Mouse (Mus musculus) ovary, postnatal 10 days (tissue): ENCODE measurements around the gene Dact1.

ENCODE experiments used
- DNase-seq: peaks from one replicate; pipeline ENCODE4 v3.0.0; 2022; ENCODE audit warnings: low spot score

Gene Dact1

GRCm38 (mm10) chr12:71309581-71310067, at the start of gene Dact1:
Dact1 (plus strand) TSS chr12:71309884.
- DNase-seq: peak; percentile 45

- DNase-seq: no peak
Measured at GRCm38 (mm10) chr12:71264211-71264610, 45.5 kb upstream of the Dact1 start.

- DNase-seq: no peak
Measured at GRCm38 (mm10) chr12:71269367-71269766, 40.3 kb upstream of the Dact1 start.

DNA sequence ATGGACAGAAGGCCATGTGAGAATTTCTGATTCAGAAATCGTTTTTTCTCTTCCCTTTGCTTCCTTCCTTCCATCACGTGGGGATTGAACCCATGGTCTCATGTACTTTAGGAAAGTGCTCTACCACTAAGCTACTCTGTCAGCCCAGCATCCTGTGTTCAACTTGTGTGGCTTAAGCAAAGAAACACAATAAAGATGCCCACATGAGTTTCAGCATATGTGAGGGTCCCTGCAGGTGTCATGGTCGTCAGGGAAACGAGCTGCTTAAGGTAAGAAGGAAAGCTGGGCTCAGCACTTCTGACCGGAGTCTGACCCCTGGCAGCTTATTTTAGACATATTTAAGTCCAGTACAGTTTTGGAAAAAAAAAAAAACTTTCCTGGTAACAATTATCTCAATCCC, 38.6 kb upstream of the Dact1 start:
- no peak for DNase-seq

DNA sequence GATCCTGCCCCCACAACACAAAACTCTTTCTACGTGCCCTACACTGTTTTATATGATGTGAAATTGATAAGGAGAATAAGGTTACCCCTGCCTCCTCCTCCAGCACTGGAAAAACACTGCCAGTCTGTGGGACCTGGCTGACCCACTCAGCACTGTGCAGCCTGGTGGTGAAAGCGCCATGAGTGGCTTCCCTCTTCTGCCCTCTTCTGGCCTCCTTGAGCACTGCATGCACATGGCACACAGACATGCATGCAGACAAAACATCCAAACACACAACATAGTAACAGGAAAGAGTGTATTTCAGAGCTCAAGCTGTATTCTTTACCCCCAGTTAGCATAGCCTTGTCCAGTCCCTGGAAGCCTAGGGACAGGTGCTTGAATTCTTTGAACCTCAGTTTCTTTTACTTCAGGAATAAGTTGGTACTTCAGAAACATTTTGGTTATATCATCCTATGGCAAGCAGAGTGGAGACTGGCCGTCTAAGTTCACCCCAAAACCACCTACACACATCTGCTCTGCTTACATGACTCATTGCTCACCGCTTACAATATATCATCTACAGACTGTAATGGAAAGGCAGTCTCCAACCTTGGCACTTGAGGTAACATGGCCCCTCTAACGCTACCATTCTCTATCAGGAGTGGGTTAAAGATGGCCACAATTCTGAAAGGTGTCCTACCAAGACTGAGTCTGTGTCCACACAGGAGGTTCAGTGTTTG, 35.0 kb upstream of the Dact1 start:
- no peak for DNase-seq

GRCm38 (mm10) chr12:71275906-71276595, 33.6 kb upstream of the Dact1 start:
- no peak for DNase-seq

DNA sequence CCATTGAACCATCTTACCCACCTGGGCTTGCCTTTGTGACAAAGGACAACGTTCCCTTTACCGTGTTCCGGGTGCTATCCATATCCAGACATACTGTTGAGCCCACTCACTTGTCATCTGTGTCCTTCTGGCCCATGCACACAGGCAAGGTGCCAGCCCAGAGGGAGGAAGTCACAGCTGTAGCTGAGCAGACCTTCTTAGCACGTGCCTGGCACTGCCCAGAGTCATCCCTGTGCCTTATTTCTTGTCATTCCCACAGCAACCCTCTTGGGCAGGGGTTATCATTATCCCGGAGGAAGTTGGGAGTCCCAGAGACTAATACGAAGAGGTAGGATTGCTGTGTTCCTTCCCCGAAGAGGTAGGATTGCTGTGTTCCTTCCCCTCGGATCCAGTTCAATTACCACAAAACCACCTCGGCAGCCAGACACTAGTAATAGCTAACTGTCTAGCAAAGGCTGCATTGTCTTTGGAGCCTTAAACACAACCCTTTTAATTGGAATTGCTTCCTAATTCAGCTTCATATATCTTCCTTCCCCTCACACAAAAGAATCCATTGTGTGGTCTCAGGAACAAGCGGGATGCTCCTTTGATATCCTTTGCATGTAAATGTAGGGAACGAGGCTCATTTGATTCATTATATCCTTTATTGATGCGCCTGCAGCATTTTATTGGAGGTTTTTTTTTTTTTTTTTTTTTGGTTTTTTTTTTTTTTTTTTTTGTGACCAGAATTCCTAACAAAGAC, 30.0 kb upstream of the Dact1 start:
- no peak for DNase-seq

GRCm38 (mm10) chr12:71281201-71281768, 28.4 kb upstream of the Dact1 start:
- no peak for DNase-seq

DNA sequence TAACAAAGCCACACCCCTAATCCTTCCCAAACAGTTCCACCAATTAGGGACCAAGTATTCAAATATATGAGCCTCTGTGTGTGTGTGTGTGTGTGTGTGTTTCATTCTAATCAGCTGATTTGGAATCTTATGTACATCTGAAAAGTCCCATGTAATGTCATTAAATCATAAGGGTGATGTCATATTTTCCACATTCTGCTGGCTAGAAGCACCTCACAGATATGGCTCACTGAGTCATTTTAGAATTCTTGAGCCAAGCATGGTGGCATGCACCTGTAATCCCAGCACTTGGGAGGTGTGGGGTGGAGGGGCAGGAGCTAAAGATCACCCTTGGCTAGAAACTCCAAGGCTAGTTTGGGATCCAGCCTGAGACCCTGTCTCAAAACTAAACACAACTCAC, 24.3 kb upstream of the Dact1 start:
- DNase-seq: no peak

DNA sequence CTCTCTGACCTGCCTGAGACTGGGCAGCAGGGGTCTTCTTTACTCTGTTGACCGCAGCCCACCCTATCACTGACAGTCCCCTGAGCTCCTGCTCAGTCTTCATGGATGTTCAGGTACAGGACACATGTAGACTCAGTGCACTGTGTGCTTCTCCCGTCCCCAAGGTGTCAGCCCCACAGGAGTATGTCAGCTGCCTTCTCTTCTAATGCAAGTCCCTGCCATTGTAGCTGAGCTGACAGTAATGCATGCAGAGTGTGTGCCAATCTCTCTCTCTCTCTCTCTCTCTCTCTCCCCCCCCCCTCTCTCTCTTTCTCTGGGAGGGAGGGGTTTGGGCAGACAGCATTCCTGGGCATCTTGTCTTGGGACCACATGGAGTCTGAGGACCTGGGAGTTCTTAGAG, 19.2 kb upstream of the Dact1 start:
- DNase-seq: no peak

DNA sequence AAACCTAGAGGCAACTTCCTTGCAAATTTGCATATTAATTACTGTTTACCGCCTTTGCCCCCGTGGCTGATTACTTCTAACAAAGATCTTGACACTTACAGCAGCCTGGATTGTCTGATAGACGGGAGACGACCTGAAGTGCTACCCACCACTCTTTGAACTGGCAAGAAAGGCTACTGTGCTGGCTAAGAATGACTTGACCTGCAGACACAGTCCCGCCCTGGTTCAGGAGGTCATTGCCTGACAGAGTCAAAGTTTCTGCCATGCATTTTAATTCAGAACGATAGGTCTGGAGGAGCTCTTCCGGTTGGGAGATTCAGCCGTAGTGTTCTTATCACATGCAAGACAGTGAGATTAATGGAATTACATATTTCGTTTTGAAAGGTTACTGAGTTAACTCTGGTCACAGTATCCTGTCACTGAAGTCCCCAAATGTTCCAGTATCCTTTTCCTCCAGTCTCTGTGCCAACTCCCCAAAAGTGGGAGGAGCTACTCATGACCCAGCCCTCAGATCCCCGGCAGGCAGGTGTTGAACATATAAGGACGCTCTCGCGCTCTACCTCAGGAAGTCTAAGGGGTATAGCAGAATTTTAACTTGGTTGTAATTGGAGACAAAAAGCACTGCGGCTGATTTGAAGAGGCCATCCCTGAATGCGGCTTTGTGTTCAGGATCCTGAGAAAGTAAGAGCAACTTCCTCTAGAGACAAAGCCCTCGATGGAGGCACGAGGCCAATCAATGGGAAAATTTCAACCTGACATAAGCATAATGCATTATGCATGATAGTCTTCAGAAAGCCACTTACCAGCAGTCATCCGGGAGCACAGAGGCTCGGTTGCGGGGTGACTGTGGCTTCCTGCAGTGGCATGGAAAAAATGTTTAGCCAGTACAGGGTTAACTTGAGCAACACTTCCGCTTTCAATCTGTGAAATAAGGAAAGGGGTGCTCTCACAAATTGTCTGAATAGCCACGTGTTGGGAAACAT, 15.4 kb upstream of the Dact1 start:
- no peak for DNase-seq

GRCm38 (mm10) chr12:71296849-71297535, 12.7 kb upstream of the Dact1 start:
- no peak for DNase-seq

DNA sequence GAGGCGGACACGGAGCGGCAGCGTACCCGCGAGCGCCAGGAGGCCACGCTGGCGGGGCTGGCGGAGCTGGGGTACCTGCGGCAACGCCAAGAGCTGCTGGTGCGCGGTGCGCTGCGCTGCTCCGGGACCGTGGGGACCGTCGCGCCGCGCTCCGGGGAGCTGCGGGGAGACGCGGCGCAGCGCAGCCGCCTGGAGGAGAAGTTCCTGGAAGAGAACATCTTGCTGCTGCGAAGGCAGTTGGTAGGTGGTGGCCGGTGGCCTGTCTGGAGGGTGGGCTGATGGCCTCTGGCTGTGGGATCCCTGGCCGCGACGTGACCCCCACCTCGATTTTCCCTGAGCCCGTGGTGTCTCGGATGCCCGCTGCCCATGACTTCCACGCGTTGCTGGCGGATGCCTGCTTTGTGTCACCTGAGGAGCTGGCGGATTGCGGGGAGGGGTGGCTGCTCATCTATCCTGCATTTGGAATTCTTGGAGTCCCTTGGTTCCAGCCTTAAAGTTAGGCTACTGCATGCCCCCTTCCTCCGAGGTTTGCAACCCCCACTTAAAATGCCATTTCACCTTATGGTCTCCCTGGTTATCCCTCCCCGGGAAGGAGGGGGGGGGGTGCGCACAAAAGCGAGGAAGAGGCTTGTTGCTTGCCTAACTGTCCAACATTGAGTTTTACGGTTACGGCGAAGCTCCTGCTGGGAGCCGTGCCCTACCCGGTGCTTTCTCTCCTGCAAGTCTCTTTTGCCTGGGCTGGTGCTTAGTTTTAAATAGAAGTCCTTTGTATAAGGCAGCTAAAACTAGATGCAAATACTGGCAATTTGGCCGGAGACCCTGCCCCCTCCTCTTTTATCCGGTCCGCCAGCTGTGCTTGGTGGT, 616 bp downstream of the Dact1 start:
- peak; percentile 10 for DNase-seq

- no peak for DNase-seq
Measured at GRCm38 (mm10) chr12:71311237-71311887, 1.7 kb downstream of the Dact1 start.

GRCm38 (mm10) chr12:71318239-71318638, 8.6 kb downstream of the Dact1 start:
- no peak for DNase-seq

DNA sequence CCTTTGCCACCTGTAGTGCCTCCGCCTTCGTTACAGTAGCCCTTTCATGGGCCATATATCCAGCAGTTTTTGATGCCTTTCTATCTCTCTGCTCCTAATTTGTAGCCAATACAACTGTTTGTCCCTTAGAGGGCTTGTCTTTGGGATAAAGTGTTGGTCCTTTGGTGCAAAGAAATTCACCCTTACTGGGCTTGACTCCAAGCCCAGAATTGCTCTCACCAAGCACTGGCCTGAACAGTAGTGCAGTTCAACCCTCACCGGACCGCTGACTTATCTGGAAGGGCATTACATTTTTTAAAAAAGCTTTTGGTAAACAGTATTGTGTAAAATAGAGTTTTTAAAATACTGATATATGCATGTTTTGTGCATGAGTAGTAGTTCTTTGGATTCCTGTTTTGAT, 9.9 kb downstream of the Dact1 start:
- DNase-seq: no peak

- DNase-seq: no peak
Measured at GRCm38 (mm10) chr12:71332646-71333045, 23.0 kb downstream of the Dact1 start.

GRCm38 (mm10) chr12:71333561-71333960, 23.9 kb downstream of the Dact1 start:
- DNase-seq: no peak

DNA sequence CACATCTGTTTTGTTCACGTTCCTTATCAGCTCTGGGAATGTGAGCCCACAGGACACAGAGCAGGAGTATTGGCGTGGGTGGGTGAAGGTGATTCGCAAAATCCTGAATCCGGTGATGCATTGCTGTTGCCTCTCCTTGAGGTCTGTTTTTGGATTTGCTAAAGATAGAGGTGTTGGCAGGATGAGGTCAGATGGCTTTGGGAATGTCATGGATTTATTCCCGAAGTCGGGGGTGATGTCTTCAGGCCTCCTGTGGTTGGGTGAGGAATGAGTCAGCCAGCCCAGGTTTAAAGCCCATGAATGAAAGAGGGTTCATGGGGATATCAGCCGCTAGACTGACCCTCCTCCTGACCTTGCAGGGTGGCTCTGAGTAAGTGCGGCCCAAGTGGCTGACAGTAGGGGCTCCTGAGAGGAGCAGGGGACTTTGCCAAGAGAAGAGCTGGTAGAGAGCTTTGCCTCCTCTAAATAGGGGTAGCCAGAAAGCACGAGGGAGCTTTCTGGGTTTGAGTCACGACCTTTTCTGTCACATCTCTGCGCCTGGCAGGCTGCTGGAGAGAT, 27.4 kb downstream of the Dact1 start:
- no peak for DNase-seq
